Mouse (Mus musculus): ENCODE measurements at regions not wholly inside any gene's neighbourhood (a gene's known extent, or its start where the extent isn't known, plus 50 kb on each side); places are given as distances from the start of the nearest gene placed in this dataset.
"Not testable (repeated sequence)": the region's sequence is repeated elsewhere in the genome, so short reads cannot be mapped to it uniquely, and the experiment has no call there.

GRCm38 (mm10) chr10:111626009-111626408 lies 119.9 kb downstream of the Phlda1 start:
- no peak for DNase-seq (ENCODE audit: low spot score in 2 of 2)

- DNase-seq (ENCODE audit: low spot score in 2 of 2) = no peak
Measured at GRCm38 (mm10) chr10:111636283-111636682, 130.2 kb downstream of the Phlda1 start.

GRCm38 (mm10) chr10:111637084-111637735 lies 131.1 kb downstream of the Phlda1 start:
- DNase-seq (ENCODE audit: low spot score in 2 of 2) = no peak

GRCm38 (mm10) chr10:111639866-111640265 lies 133.8 kb downstream of the Phlda1 start:
- DNase-seq (ENCODE audit: low spot score in 2 of 2) = no peak

GRCm38 (mm10) chr10:111642683-111643082 lies 136.6 kb downstream of the Phlda1 start:
- DNase-seq (ENCODE audit: low spot score in 2 of 2) = no peak

GRCm38 (mm10) chr10:111653773-111654172 lies 147.7 kb downstream of the Phlda1 start:
- not testable (repeated sequence) for DNase-seq (ENCODE audit: low spot score in 2 of 2)

GRCm38 (mm10) chr10:111654364-111655226 lies 148.5 kb downstream of the Phlda1 start:
- DNase-seq (ENCODE audit: low spot score in 2 of 2) = no peak

GRCm38 (mm10) chr10:111658828-111659227 lies 152.7 kb downstream of the Phlda1 start:
- no peak for DNase-seq (ENCODE audit: low spot score in 2 of 2)

GRCm38 (mm10) chr10:111662665-111663064 lies 156.6 kb downstream of the Phlda1 start:
- no peak for DNase-seq (ENCODE audit: low spot score in 2 of 2)

GRCm38 (mm10) chr10:111665834-111666233 lies 159.7 kb downstream of the Phlda1 start:
- DNase-seq (ENCODE audit: low spot score in 2 of 2) = peak; percentile 28 to 44

- no peak for DNase-seq (ENCODE audit: low spot score in 2 of 2)
Measured at GRCm38 (mm10) chr10:111666963-111667362, 160.9 kb downstream of the Phlda1 start.

- DNase-seq (ENCODE audit: low spot score in 2 of 2) = no peak
Measured at GRCm38 (mm10) chr10:111668639-111669038, 162.6 kb downstream of the Phlda1 start.

GRCm38 (mm10) chr10:111669658-111670057 lies 163.6 kb downstream of the Phlda1 start:
- no peak for DNase-seq (ENCODE audit: low spot score in 2 of 2)

GRCm38 (mm10) chr10:111670666-111671065 lies 164.6 kb downstream of the Phlda1 start:
- no peak for DNase-seq (ENCODE audit: low spot score in 2 of 2)

- no peak for DNase-seq (ENCODE audit: low spot score in 2 of 2)
Measured at GRCm38 (mm10) chr10:111672454-111673316, 166.6 kb downstream of the Phlda1 start.

GRCm38 (mm10) chr10:111673317-111673610 lies 167.2 kb downstream of the Phlda1 start:
- DNase-seq (ENCODE audit: low spot score in 2 of 2) = no peak

- DNase-seq (ENCODE audit: low spot score in 2 of 2) = no peak
Measured at GRCm38 (mm10) chr10:111676255-111676654, 170.2 kb downstream of the Phlda1 start.

GRCm38 (mm10) chr10:111680919-111681318 lies 174.8 kb downstream of the Phlda1 start:
- DNase-seq (ENCODE audit: low spot score in 2 of 2) = no peak

GRCm38 (mm10) chr10:111684409-111685346 lies 178.6 kb downstream of the Phlda1 start:
- no peak for DNase-seq (ENCODE audit: low spot score in 2 of 2)

GRCm38 (mm10) chr10:111686585-111686984 lies 180.5 kb downstream of the Phlda1 start:
- no peak for DNase-seq (ENCODE audit: low spot score in 2 of 2)

- DNase-seq (ENCODE audit: low spot score in 2 of 2) = no peak
Measured at GRCm38 (mm10) chr10:111689587-111689986, 183.5 kb downstream of the Phlda1 start.

Measured in layer of hippocampus, postnatal 14 days (tissue).